Mouse (Mus musculus) inflammation-experienced regulatory T-cells, adult 6 months (primary cell): ENCODE measurements around the gene Snrk. TPM values are rescaled to one million over a fixed set of nuclear protein-coding genes. Genes with fewer than 3 reads are reported as not detected.
A peak's percentile ranks its signal among the peaks of the same experiment; 100 is the strongest.

ENCODE experiments used
- ATAC-seq: one replicate; pipeline ENCODE4 v1.8.0; 2017
- polyA plus RNA-seq, 3 experiments: library from polyadenylated mRNA; unstranded; fragments of 100-300 nt; shearing (Covaris generic); gene quantifications; one replicate each; pipeline ENCODE4 v1.2.1; 2017

Gene Snrk
- polyA plus RNA-seq, 3 experiments from 2014 or later: 20.1 to 26.7 (median 25.2) TPM

- ATAC-seq: no peak
These were observed 7.4 kb upstream of the Snrk start for GRCm38 (mm10) chr9:122109553-122110225.

DNA sequence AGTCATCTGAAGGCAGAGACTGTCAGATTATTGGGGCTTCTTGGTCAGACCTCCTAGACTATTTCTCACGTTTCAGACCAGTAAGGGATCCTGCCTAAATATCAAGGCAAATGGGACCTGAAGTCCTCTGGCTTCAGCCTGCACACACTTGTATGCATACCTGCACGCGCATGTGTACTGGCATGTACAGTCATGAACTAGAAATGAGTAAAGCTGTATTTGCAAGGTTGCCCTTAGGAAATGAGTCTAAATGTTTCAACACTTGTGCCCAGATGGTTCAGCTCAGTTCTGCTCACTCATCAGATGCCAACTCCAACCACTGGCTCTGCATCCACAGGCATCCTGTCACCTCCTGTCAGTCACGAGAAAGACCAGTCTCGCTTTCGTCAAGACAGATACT, 6.6 kb upstream of the Snrk start:
- no peak for ATAC-seq

DNA sequence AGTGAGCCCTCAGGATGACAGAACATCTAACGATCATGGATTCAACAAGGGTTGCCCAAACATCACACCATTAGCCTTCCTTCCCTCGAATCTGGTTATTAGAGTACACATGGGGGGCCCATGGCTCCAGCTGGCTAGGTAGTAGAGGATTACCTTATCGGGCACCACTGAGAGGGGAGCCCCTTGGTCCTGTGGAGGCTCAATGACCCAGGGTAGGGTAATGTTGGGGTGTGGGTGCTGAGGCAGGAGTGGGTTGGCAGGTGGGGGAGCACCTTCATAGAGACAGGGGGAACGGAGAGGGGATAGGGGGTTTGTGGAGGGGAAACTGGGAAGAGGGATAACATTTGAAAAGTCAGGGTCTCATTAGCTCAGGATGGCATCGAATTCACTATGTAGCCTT, 6.1 kb upstream of the Snrk start:
- no peak for ATAC-seq

GRCm38 (mm10) chr9:122115552-122115951, 1.5 kb upstream of the Snrk start:
- ATAC-seq: no peak

DNA sequence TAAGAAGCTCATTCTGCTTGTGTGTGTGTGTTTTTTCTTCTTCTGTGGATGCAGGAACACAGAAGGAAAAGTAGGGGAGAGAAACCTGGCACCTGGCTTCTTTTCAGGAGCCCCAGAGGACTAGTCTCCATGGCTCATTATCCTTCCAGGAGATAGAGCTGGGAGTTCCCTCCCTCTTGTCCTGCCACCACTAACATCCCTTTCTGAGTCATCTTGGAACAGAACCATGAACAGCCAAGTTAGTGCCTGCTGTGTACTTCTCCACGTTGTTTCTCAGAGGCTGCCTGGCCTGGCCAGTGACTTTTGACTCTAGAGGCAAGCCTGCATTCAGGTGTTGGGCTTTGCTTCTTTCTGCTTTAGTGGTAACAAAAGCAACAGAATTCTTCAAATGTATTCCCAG, 707 bp upstream of the Snrk start:
- no peak for ATAC-seq

DNA sequence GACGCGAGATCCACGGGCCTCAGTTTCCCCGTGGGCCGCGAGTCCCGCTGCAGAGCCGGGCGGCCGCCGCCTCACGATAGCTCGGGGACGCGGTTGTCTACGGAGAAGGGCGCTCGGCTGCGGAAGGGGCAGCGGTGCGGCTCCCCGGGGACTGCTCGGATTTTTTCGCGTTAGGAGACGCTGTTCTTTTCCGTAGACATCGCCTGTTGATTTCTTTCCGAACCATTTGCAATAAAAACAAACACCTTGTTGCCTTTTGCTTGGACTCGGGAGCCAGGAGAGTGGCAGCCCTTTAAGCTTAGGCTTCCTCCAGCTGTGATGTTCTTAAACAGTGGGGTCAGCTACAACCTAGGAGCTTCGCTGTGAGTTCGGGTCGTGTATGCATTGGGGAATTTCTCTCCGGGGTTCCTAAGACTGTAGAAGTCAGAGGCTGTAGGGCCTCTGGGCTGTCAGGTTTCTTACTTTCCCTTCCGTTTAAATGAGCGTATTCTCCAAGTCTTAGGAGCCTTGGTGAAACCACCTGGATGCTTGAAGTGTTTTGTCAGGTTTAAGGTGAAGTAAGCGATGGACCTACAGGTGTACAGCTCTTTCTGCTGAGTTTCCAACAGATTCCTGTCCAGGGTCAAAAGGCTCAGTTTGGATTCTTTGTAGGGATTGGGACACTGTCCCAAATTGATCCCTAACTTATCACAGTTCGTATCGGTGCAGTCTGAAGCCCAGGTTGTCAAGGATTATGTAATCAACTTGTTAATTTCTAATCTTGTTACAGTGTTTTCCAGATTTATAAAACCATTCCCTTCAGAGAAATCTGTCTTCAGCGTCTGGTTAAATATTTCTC, 845 bp downstream of the Snrk start:
- peak; percentile 20 for ATAC-seq

DNA sequence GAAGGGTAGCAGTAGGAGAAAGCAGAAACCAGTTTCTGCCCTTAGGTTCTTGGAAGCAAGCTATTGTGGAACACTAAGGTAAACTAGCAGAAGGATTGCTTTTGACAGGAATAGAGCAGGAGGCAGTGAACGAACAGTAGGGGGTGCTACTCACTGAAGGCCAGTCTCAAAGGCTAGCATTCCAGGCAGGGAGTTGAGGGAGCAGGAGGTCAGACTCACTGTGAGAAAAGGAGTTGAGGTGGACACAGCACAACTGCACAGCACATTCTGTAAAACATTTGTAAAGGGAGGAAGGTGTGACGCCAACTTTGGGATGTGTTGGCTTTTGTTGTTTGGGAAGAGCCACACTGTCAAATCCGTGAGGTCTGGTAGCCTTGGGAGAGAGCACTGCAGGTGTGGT, 3.0 kb downstream of the Snrk start:
- ATAC-seq: no peak

- ATAC-seq: no peak
These were observed 5.0 kb downstream of the Snrk start for GRCm38 (mm10) chr9:122122113-122122512.

DNA sequence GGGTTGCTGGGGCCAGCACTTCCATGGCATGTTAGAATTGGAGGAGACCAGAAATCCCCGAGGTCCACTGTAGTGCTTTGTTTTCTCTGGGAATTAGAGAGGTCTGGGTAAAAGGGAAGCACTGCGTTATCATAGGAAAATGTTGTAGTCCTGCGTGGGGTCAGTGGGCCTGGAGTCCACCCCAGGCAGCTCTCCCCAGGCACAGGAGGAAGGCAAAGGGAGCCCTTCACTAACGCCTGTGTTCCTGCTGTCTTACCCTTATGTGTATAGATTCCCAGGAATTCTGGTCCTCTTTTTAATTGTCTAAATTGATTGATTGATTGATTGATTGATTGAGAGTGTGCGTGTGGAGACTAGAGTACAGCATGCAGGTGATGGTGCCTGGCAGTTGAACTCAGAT, 6.1 kb downstream of the Snrk start:
- no peak for ATAC-seq

DNA sequence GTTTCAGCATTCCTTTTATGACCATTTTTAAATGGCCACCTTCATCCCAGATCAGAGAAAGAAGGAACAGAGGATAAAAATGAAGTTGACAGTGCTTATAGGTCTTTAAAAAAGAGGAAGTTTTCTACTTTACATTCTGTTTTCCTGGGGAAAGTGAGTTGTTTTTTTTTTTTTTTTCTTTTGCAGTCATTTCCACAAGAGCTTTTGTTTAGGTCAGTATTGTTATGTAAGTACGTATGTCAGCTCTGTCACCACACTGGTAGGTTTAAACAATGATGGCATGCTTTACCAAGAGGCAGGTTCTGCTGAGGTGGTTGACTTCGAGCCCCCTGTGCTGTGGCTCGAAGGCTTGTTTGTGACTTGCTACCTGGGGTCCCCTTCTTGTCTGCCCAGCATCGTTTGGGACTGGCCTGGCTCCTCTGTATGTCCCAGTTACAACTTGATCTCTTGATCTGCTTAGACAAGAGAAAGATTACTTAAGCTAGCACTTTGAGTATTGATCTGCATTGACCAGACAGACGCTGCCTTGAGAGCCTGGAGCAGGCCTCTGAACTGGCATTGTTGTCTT, 8.7 kb downstream of the Snrk start:
- no peak for ATAC-seq

- no peak for ATAC-seq
These were observed 9.7 kb downstream of the Snrk start for GRCm38 (mm10) chr9:122126790-122127189.

GRCm38 (mm10) chr9:122127271-122127785, 10.3 kb downstream of the Snrk start:
- ATAC-seq: no peak

DNA sequence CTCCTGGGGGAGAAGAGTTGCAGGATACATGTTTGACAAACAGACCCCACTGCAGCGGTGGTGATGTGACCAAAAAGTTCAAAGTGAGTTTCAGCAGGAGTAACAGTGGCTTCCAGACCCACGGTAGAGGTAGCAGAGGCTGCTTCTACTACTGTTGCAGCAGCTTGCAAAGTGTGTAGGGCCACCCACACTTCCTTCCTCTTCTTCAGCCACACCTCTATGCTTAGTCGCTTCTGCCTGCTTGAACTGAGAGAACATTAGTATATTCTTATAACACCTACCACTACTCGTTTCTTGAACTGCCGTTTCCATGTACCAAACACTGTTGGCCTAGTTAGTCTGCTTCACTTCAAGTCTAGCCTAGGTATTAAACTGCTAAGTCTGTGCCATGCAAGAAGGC, 11.6 kb downstream of the Snrk start:
- ATAC-seq: peak; percentile 86

- no peak for ATAC-seq
These were observed 13.6 kb downstream of the Snrk start for GRCm38 (mm10) chr9:122130666-122131065.

DNA sequence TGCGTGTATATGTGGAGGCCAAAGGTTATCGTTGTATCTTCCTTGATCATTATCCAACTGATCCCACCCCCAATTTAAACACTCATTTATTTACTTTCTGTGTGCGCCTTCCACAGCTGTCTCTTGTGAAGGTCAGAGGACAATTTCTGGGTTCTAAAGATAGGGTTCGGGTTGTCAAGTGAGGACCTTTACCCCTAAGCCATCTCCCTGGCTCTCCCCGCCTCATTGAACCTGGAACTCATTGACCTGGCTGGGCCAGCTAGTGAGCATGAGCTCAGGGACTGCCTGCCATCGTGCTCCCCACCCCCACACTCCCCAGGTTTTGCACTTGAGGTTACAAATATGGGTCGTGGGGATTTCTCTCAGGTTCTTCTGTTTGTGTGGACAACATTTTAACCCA, 15.1 kb downstream of the Snrk start:
- no peak for ATAC-seq

- no peak for ATAC-seq
These were observed 18.2 kb downstream of the Snrk start for GRCm38 (mm10) chr9:122135095-122135884.

GRCm38 (mm10) chr9:122135885-122136170, 18.8 kb downstream of the Snrk start:
- no peak for ATAC-seq

GRCm38 (mm10) chr9:122137960-122138359, 20.9 kb downstream of the Snrk start:
- ATAC-seq: no peak

DNA sequence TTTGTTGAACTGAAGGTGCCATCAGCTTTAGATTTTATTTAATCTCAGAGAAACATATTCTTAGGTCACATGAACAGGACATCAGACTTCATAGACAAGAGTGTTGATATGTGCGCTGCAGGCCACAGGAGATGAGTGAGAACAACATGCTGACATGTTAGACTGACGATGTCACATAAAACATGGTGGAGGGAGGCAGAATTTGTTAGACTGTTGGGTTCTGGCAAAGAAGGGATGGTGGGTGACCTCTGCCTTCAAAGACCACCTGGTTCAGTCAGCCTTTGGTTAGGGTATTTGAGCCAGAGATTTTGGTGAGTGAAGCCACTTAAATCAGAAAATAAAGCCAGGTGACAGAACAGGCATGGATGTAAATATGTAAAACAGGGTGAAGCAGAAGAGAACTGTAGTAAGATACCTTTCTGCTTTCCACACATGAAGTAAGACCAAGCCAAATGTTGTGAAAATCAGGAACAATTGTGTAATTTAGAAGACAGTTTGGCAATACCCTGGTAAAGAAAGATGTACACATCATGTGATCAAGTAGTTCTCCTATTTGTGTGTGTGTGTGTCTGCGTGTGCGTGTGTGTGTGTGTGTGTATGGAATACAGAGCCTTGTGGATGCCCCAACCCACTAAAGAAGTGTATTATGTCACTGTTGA, 21.4 kb downstream of the Snrk start:
- no peak for ATAC-seq

DNA sequence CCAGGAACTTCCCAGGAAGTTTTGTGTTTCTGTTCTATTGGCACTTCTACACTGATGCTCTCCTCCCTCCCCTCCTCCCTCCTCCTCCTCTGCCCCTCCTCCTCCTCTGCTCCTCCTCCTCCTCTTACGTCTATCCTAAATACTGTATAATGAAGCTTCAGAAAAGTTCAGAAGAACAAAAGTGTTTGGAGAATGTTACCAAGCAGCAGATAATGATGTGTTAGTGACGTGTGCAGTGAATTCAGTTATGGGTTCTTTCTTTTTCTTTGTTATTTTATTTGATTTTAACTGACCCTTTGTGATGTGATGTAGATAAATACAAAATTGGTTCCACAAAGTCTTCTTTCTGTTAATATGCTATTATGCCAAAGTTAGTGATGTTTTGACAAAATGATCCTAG, 22.2 kb downstream of the Snrk start:
- no peak for ATAC-seq

- ATAC-seq: no peak
These were observed 26.2 kb downstream of the Snrk start for GRCm38 (mm10) chr9:122143219-122143618.

GRCm38 (mm10) chr9:122144776-122145175, 27.7 kb downstream of the Snrk start:
- ATAC-seq: no peak

- no peak for ATAC-seq
These were observed 28.6 kb downstream of the Snrk start for GRCm38 (mm10) chr9:122145677-122146076.
